Comparison of ENCODE assay signal across 30 mouse cellular contexts in the genomic region with DNA sequence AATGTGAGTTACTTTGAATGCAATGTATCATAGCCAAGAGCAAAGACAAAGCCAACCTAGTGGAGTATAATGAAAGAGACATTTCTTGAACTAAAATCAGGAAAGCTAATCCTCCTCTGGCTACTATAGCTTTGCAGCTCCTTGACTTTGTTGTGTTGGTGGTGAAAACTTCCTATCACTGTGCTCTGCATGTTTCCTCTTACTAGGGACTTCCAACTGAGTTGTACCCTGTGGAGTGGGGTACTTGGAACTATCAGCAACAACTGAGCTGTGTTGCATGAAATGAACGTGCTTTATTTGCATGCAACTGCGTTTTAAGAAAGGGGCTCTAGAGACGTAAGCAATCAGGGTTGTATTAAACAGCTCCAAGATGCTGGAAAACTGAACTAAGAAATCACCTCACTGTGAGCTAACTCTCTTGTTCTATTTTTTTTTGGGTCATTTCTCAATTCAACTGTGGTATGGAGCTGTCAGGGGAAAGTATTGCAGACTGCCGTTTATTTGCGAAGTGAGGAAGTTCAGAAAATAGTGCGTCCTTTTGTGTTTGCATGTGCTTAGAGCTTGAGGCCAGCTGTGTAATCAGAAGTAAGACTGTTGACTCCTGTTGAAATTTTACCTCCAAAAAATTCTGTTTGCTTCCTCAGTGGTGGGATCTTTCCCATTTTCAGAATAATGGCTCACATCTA.
A peak's percentile ranks its signal among the peaks of the same experiment; 100 is the strongest.
DNase-seq lines count a peak whose midpoint lies in the region; ATAC-seq lines count a peak whose summit lies in the region.
"Had no signal": no experiment of that assay in that cellular context is flagged by ENCODE, and none has a peak within 500 bp of the region (broad histone marks: within the 10 kb centered on the region; RNA-seq: fewer than 3 reads in every experiment).

No protein-coding gene starts in this region.

- H3K4me2 ChIP-seq in hindbrain, embryonic 16.5 days (ENCODE audit: low read length), result no peak overlapping the region
- no peak overlapping the region for H3K4me2 ChIP-seq in hindbrain, embryonic 12.5 days (replicated peaks)
- H3K4me2 ChIP-seq in neural tube, embryonic 15.5 days, result no peak overlapping the region
- H3K4me2 ChIP-seq: embryonic facial prominence, embryonic 13.5 days; forebrain, embryonic 13.5 days; heart, embryonic 12.5 days; heart, embryonic 15.5 days; hindbrain, embryonic 15.5 days had no signal

- no peak for DNase-seq in neural tube, embryonic 10.5 days (ENCODE audit: extremely low spot score, low spot score)
- DNase-seq in kidney, postnatal 14 days, result no peak
- DNase-seq: adrenal gland, postnatal 10 days; adrenal gland, postnatal 36 days; B cell, adult 2 months; cerebellum, adult 18-20 months; cerebellum, adult 9-10 months; cerebellum, postnatal 14 days; gastrocnemius, adult 2 months; gastrocnemius, postnatal 14 days; heart, adult 18-20 months; heart, postnatal 10 days; heart, postnatal 36 days had no signal

- H3K4me3 ChIP-seq in hindbrain, embryonic 16.5 days (ENCODE audit: low read length), result no peak overlapping the region
- no peak overlapping the region for H3K4me3 ChIP-seq in hindbrain, embryonic 12.5 days
- no peak overlapping the region for H3K4me3 ChIP-seq in neural tube, embryonic 15.5 days (replicated peaks)
- H3K4me3 ChIP-seq: embryonic facial prominence, embryonic 13.5 days; forebrain, embryonic 10.5 days; forebrain, embryonic 13.5 days; gastrocnemius, adult 2 months; heart, embryonic 12.5 days; heart, embryonic 15.5 days; hindbrain, embryonic 10.5 days; hindbrain, embryonic 15.5 days had no signal

- peak; percentile 45; the same call in 1 of the 2 replicates for ATAC-seq in hindbrain, embryonic 16.5 days
- no peak for ATAC-seq in hindbrain, embryonic 12.5 days (ENCODE audit: low FRiP score)
- ATAC-seq in neural tube, embryonic 15.5 days (ENCODE audit: low FRiP score), result peak; percentile 68
- peak; percentile 94 for ATAC-seq in megakaryocyte progenitor cell, adult 5-6 weeks (replicated peaks; ENCODE audit: poor library complexity)
- ATAC-seq: forebrain, embryonic 13.5 days; forebrain, embryonic 16.5 days; inflammation-experienced regulatory T-cells, adult 6 months; intestine, embryonic 16.5 days; Patski had no signal

- no peaks in the 10 kb centered on the region for H3K9me3 ChIP-seq in hindbrain, embryonic 16.5 days (ENCODE audit: control insufficient read depth, low read length)
- no peaks in the 10 kb centered on the region for H3K9me3 ChIP-seq in hindbrain, embryonic 12.5 days (replicated peaks)
- H3K9me3 ChIP-seq in neural tube, embryonic 15.5 days (replicated peaks), result no peaks in the 10 kb centered on the region
- H3K9me3 ChIP-seq: embryonic facial prominence, embryonic 13.5 days; forebrain, embryonic 10.5 days; forebrain, embryonic 13.5 days; G1E; heart, embryonic 12.5 days; heart, embryonic 15.5 days; hindbrain, embryonic 10.5 days; hindbrain, embryonic 15.5 days had no signal

- 62% methylated on average over 6 of the region's 6 CpGs for WGBS in hindbrain, embryonic 16.5 days
- WGBS in hindbrain, embryonic 12.5 days, result 74% methylated on average over 6 of the region's 6 CpGs
- WGBS in neural tube, embryonic 15.5 days, result 59% methylated on average over 6 of the region's 6 CpGs

- H3K27ac ChIP-seq in hindbrain, embryonic 16.5 days (ENCODE audit: low read depth, low read length), result no peak overlapping the region
- H3K27ac ChIP-seq in hindbrain, embryonic 12.5 days, result no peak overlapping the region
- no peak overlapping the region for H3K27ac ChIP-seq in neural tube, embryonic 15.5 days (replicated peaks)
- H3K27ac ChIP-seq: embryonic facial prominence, embryonic 13.5 days; forebrain, embryonic 10.5 days; forebrain, embryonic 13.5 days; gastrocnemius, adult 2 months; heart, embryonic 15.5 days; hindbrain, embryonic 10.5 days; hindbrain, embryonic 15.5 days had no signal

- no peak overlapping the region for H3K9ac ChIP-seq in hindbrain, embryonic 16.5 days (ENCODE audit: low read depth, low read length)
- no peak overlapping the region for H3K9ac ChIP-seq in hindbrain, embryonic 12.5 days
- H3K9ac ChIP-seq in neural tube, embryonic 15.5 days (replicated peaks), result no peak overlapping the region
- H3K9ac ChIP-seq: embryonic facial prominence, embryonic 13.5 days; forebrain, embryonic 13.5 days; heart, embryonic 12.5 days; heart, embryonic 15.5 days; hindbrain, embryonic 15.5 days had no signal

- H3K36me3 ChIP-seq in hindbrain, embryonic 16.5 days (ENCODE audit: control insufficient read depth, insufficient read depth, low read length), result no peaks in the 10 kb centered on the region
- no peaks in the 10 kb centered on the region for H3K36me3 ChIP-seq in hindbrain, embryonic 12.5 days
- H3K36me3 ChIP-seq in neural tube, embryonic 15.5 days, result no peaks in the 10 kb centered on the region
- H3K36me3 ChIP-seq: embryonic facial prominence, embryonic 13.5 days; forebrain, embryonic 10.5 days; G1E; heart, embryonic 12.5 days; heart, embryonic 15.5 days; hindbrain, embryonic 10.5 days; hindbrain, embryonic 15.5 days had no signal

- H3K4me1 ChIP-seq in hindbrain, embryonic 16.5 days (ENCODE audit: control insufficient read depth, insufficient read depth, low read depth, low read length), result no peaks in the 10 kb centered on the region
- H3K4me1 ChIP-seq in hindbrain, embryonic 12.5 days, result no peaks in the 10 kb centered on the region
- H3K4me1 ChIP-seq in neural tube, embryonic 15.5 days, result no peaks in the 10 kb centered on the region
- H3K4me1 ChIP-seq: embryonic facial prominence, embryonic 13.5 days; forebrain, embryonic 10.5 days; forebrain, embryonic 13.5 days; heart, embryonic 12.5 days; heart, embryonic 15.5 days; hindbrain, embryonic 10.5 days; hindbrain, embryonic 15.5 days had no signal

- no peaks in the 10 kb centered on the region for H3K27me3 ChIP-seq in hindbrain, embryonic 16.5 days (replicated peaks; ENCODE audit: control insufficient read depth, insufficient read depth, low read length)
- no peaks in the 10 kb centered on the region for H3K27me3 ChIP-seq in hindbrain, embryonic 12.5 days
- no peaks in the 10 kb centered on the region for H3K27me3 ChIP-seq in neural tube, embryonic 15.5 days (replicated peaks)
- H3K27me3 ChIP-seq: CH12.LX; embryonic facial prominence, embryonic 13.5 days; forebrain, embryonic 13.5 days; heart, embryonic 12.5 days; heart, embryonic 15.5 days; hindbrain, embryonic 15.5 days had no signal
